Mouse (Mus musculus): ENCODE results near the gene Pde4d.

The Pde4d gene

GRCm38 (mm10) chr13:108449116-108450097 is at the start of gene Pde4d:
TSS of gene Pde4d (plus strand) at chr13:108449948.
- peak; percentile 34 for DNase-seq

- DNase-seq = no peak
These were observed 46.6 kb upstream of the Pde4d start for GRCm38 (mm10) chr13:108403197-108403596.

GRCm38 (mm10) chr13:108404372-108404771 is 45.4 kb upstream of the Pde4d start:
- DNase-seq = no peak

- DNase-seq = no peak
These were observed 34.3 kb upstream of the Pde4d start for GRCm38 (mm10) chr13:108415464-108415863.

GRCm38 (mm10) chr13:108418741-108419507 is 30.8 kb upstream of the Pde4d start:
- DNase-seq = no peak

- DNase-seq = no peak
These were observed 23.4 kb upstream of the Pde4d start for GRCm38 (mm10) chr13:108426322-108426721.

GRCm38 (mm10) chr13:108428809-108429208 is 20.9 kb upstream of the Pde4d start:
- DNase-seq = no peak

- no peak for DNase-seq
These were observed 20.1 kb upstream of the Pde4d start for GRCm38 (mm10) chr13:108429623-108430022.

- no peak for DNase-seq
These were observed 18.0 kb upstream of the Pde4d start for GRCm38 (mm10) chr13:108431776-108432175.

GRCm38 (mm10) chr13:108435687-108436086 is 14.1 kb upstream of the Pde4d start:
- DNase-seq = no peak

GRCm38 (mm10) chr13:108437424-108437823 is 12.3 kb upstream of the Pde4d start:
- DNase-seq = no peak

- no peak for DNase-seq
These were observed 10.7 kb upstream of the Pde4d start for GRCm38 (mm10) chr13:108439012-108439411.

- DNase-seq = no peak
These were observed 1.3 kb upstream of the Pde4d start for GRCm38 (mm10) chr13:108448348-108448931.

GRCm38 (mm10) chr13:108451122-108451521 is 1.4 kb downstream of the Pde4d start:
- DNase-seq = no peak

- no peak for DNase-seq
These were observed 3.5 kb downstream of the Pde4d start for GRCm38 (mm10) chr13:108453064-108453919.

GRCm38 (mm10) chr13:108462518-108462917 is 12.8 kb downstream of the Pde4d start:
- DNase-seq = no peak

- no peak for DNase-seq
These were observed 16.0 kb downstream of the Pde4d start for GRCm38 (mm10) chr13:108465755-108466154.

GRCm38 (mm10) chr13:108467046-108467445 is 17.3 kb downstream of the Pde4d start:
- DNase-seq = no peak

GRCm38 (mm10) chr13:108480451-108480850 is 30.7 kb downstream of the Pde4d start:
- no peak for DNase-seq

- DNase-seq = no peak
These were observed 35.3 kb downstream of the Pde4d start for GRCm38 (mm10) chr13:108485036-108485435.

GRCm38 (mm10) chr13:108487066-108487465 is 37.3 kb downstream of the Pde4d start:
- DNase-seq = no peak

GRCm38 (mm10) chr13:108489825-108490224 is 40.1 kb downstream of the Pde4d start:
- no peak for DNase-seq
